Mouse (Mus musculus): ENCODE data around the gene Nmt1. TPM values are rescaled to one million over a fixed set of nuclear protein-coding genes. Genes with fewer than 3 reads are reported as not detected.

Gene Nmt1
- polyA plus RNA-seq, 1 experiment = 57.6 TPM

DNA sequence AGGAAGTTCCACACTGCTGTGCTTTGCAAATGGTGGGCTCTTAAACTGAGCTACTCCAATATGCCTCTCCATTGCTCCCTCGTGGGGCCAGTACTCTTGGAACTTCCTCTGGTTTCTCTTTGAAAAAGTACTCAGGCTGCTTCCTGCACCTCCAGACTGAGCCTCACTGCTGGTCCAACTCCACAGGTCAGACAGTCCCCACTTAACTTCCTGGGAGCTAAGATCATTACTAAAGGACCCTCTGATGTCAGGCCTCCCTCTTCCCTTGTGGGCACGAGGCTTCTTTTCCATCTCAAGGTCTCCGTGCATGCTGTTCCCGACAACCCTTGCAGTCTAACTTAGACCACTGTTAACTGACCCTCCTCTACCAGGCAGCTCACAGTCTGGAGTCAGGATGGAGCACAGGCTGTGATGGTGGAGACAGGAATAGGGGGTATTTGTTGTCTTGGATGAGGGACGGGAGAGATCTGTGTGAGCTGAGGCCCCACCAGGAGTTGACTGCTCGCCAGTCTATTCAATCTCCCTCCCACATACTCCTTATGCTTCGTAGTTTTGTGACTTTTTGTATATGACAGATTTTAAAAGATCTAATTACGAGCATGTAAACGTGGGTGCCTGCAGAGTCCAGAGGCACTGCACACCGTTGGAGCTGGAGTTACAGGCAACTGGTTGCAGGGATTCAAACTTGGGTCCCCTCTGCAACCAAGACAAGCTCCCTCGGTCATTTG, 22.6 kb upstream of the Nmt1 start:
- DNase-seq (ENCODE audit: low spot score) = no peak

DNA sequence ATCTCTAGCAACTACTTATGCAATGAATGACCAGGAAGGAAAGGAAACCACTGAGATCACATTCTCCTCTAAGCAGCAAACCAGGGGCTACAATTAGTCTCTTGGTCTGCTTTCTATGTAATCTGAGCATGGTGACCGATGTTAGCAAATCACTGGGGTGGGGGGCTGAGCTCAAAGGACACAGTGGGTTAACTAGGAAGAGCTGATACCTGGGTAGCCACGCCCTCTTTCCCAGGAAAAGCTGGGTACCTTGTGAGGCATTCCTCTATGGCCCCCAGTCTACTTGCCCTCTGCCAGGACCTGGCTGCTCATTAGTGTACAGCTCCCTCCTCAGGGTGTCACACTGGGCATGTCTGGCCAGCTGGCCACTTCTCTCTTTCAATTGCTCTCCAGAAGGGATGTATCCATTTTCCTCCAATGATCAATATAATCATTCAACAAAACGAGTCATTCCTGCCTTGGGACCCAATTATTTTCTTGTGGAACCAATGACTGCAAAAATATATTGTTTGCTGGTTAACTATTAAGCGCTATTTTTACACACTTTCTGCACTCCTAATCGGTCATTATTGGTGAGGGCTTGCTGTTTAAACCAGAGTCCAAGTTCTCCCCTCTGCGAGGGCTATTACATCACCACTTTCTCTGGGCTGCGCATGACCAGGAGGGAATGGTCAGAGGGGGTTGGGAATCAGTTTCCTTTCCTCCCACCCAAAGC, 21.5 kb upstream of the Nmt1 start:
- DNase-seq (ENCODE audit: low spot score) = no peak

DNA sequence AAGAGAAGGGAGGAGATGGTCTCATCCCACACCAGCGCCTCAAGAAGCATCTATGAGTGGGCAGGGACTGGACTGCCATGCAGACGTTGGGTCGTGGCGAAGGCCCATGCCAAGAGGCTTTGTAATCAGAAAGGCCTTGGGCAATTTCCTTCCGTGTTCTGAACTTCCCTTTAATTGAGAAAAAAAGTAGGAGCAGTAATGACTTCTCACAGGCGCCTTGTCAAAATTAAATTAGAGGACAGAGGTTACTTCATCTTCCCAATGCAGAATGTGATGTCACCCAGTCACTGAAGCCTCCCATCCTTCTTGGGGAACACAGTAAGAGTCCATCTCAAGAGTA, 21.0 kb upstream of the Nmt1 start:
- DNase-seq (ENCODE audit: low spot score) = no peak

DNA sequence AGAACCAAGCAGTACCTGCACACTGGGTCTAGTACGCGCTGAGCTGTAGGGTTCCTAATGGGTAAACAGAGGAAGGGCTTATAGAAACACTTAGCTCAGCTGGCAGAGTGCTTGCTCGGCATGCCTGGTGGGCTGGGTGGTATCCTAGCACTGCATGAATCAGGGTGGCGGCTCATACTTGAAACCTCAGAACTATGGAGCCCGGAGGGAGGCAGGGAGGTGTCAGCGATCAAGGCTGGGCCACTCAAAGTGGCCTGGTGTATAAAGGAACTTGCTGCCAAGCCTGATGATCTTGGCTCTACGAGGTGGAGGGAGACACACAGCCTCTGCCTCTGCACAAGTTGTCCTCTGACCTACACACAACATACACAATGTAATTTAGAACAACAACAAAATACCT, 19.4 kb upstream of the Nmt1 start:
- DNase-seq (ENCODE audit: low spot score) = no peak

DNA sequence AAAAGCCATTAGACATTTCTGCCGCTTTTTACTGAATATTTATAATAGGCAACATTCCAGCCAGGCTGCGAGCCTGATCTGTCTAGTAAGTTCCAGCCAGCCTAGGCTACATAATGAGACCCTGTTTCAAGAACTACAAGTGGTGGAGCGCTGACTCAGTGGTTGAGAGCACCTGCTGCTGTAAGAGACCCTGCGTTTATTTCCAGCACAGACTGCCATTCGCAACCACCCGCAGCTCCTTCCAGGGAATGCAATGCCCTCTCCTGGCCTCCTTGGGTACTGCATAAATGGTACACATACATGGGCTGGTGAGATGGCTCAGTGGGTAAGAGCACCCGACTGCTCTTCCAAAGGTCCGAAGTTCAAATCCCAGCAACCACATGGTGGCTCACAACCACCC, 18.8 kb upstream of the Nmt1 start:
- DNase-seq (ENCODE audit: low spot score) = no peak

DNA sequence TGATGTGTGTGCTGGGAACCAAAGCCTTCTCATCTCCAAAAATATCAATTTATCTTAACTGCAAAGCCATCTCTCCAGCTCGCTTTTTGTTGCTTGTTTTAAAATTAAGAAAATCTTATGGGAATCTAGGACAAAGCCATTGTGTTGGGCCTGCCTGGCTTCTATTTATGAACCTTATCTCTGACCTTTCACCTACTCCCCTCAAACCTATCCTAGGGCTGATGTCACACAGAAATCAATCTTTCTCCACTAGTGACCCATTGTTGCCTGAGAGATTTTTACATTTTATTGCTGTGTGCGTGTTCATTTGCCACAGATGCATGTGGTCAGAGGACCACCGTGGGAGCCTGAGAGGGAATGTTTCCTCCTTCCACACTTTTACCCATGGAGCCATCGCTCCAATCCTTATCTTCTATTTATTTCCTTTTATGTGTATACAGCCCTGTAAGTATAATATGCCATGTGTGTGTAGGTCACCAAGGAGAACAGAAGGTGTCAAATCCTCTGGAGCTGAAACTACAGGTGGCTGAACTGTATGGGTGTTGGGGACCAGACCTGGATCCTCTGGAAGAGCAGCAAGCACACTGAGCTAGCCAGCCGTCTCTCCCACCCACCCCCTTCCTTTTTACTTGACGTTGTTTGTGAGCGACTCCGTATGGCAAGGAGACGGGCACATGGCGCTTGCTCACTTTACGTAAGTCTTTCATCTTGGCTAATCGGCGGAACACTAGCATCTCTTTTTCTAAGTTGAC, 17.4 kb upstream of the Nmt1 start:
- no peak for DNase-seq (ENCODE audit: low spot score)

DNA sequence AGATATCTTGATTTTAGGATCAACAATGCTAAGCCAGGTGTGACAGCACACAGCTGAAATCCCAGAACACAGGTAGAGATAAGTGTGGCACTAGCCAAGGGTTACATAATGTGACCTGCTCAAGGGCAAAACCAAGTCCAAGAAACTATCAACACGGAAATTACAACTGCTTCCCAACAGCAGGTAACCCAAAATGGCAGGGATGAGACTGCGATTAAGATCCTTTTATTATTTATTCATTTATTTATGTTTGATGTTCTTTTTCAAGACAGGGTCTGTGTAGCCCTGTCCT, 16.8 kb upstream of the Nmt1 start:
- no peak for DNase-seq (ENCODE audit: low spot score)

DNA sequence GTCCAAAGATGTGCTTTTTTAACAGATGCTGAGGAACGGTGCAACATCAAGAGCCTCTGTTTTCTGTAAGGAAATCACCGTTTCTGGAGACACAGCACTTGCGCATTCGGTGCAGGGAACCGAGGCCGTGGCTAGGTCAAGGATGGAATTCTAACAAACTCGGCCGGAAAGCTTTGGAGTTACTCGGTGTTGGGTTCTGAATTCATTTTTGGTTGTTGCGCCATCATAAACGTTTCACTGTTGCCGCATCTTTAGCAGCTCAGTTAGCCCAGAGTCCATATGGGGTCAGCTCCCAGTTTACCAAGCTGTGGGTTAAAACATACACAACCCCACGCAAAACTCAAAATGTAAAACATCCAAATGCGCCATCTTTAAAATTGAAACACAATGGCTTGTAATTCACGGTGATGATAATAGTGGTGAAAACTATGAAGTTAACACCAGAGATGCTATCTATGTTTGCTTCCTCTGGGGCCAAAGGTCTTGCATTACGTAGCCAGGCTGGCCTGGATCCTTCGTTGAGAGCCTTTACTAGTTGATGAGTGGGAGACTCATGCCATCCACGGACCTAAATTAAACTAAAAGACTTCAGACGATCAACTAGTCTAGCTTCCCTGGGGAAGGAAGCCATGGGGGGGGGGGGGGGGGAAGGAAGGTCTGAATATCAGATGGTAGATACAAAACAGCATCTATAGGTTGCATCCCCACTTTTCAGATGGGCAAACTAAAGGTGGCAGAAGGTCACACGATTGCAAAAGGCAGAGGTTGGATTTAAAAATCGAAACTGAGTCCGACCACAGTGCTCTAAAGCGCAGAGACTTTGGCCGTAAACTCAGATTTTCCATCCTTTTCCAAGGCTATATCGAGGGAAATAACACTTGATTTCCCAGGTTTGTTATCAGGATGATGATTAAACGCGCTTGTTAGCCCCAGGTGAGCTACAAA, 11.8 kb upstream of the Nmt1 start:
- DNase-seq (ENCODE audit: low spot score) = no peak

DNA sequence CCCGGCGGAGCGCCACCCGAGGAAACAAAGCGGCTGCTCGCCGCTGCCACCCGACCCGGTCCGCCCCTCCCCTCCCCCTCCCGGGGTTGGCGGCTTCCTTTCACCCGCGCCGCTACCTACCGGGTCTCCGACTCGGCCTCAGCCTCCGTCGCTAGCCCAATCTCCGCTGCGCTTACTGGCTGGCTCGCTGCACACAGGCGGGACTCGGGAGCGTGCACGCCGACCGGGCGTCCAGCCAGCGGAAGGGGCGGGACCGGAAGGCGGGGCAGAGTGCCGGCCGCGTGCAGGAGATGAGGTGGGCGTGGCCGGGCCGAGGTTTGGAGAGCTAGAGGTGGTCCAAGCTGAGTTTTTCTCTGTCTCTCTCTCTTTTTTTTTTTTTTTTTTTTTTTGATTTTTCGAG, 11.1 kb upstream of the Nmt1 start:
- peak; percentile 97 for DNase-seq (ENCODE audit: low spot score)

DNA sequence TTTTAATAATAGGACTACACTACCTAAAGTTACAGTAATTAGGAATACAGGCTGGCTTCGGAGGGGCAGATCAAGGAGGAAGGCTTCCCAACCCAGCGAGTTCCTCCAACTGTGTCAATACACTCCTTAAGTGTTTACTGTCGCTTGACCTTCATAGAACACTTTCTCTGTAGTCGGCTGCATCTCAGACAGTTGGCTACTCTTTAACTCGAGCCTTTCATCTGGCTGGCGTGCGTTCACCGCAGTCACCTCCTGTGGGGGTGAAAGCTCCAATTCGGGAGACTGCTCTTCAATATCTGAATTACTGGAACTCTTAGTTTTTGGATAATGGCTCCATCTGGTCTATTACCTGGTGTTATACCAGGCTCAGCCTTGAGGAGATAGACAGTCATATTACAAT, 10.3 kb upstream of the Nmt1 start:
- no peak for DNase-seq (ENCODE audit: low spot score)

DNA sequence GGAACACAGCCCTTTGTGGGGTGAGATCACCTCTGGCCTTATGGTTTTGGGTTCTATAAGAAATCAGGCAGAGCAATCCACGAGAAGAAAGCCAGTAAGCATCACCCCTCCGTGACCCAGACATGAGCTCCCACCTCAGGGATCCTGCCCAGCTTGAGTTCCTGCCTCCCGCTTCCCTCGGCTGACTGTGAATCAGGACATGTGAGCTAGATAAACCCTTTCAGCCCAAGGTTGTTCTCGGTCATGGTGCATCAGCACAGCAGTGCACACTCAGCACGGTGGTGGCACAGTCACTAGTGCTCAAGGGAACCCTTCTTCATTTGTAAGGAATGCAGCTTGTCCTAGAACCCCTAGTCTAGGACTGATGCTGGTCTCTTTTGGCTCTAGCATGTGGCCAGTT, 9.1 kb upstream of the Nmt1 start:
- no peak for DNase-seq (ENCODE audit: low spot score)

DNA sequence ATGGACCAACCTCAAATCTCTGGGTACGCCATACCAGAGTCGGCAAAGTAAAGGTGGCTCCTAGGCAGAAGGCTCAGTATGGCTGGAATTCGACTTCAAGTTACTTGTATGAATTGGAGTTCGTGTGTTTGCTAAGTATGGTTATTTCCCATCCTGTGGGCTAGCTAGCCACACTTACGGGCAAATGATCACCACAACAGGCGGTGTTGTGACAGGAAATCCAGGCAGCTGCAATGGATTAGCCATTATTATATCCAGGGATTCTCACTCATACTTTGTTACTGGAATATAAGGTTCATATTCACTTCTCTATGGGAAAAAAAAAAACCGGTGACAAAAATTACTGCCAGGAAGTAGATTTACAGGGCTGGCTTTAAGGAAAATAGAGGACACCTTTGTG, 8.7 kb upstream of the Nmt1 start:
- no peak for DNase-seq (ENCODE audit: low spot score)

DNA sequence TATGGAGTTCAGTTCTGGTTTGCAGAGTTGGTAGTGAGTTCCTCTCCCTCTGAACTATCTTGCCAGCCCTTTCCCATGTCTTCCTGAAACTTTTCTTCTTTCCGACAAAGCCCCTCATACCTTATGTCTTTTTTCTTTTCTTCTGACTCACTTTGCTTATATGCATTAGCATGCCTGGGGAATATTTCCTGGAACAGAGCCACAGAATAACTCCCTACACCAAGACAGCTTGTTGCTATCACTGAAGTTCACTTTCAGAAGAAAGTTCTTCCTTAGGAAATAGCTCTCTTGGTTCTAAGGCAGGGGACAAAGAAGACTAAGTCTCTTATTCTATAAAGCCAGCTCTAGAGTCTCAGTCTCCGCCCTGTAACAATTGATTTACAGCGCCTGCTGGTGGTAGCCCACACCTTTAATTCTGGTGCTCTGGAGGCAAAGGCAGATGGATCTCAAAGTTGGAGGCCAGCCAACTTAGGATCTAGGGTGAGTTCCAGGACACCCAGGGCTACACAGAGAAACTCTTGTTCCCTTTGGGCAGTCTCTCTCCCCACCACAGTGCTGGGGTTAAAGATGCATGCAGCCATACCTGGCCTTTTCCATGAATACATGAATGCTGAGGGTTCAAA, 7.2 kb upstream of the Nmt1 start:
- no peak for DNase-seq (ENCODE audit: low spot score)

DNA sequence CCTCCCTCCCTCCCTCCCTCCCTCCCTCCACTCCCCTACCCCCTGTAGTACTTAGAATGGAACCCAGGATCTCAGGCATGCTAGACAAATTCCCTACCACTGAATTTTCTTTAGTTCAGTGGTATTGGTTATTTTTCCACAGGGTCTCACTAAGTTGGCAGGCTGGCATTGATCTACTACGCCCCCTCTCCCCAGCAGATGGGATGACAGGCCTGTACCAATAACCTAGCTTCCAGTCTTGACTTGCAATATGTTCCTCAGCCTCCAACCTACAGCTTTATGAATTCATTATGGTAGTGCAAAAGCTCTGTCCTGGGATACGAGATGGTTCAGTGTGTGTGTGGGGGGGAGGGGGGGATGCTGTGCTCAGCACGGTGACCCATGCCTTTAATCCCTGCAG, 4.0 kb upstream of the Nmt1 start:
- no peak for DNase-seq (ENCODE audit: low spot score)

DNA sequence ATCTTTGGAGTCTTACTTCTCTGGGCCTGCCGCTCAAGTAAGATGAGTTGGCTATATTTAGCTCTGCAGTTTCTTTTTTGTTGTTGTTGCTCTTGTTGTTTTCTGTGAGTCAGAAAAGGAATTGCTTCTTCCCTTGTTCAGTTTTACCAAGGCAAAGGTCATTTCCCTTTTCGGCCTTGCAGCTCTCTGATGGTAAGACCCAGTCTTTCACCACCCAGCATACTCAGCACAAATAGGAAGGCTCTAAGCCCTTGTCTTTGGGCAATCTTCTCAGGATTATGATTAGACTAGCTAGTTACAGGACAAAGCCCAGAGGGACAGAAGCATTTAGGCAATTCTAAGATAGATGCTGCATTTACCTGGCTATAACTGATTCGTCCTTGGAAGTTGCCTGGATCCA, 1.1 kb upstream of the Nmt1 start:
- no peak for DNase-seq (ENCODE audit: low spot score)

DNA sequence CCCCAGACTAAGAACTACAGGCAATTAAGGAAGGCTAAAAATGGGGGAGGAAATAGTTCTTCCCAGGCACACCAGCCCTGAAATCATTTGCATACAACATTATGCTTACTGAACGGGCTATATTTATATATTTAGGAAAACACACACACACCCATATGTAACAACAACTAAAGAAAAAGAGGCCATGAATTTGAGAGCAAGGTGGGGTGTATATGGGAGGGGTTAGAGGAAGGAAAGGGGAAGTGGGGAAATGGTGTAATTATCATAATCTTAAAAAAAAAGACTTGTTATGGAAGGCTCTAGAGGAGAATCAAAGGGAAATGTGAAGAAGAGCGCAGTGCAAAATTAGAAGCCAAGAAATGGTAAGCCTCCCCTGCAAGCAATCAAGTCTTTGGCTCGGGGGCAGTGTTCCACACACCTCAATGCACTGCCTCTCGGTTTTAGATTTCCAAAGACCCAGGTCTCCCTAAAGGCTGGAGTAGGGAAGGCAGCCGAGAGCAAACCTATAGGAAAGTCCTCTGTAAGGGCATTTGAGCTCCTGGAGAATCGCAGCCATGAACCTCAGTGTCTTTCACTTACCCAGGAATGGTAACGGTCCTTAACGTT, 317 bp upstream of the Nmt1 start:
- no peak for DNase-seq (ENCODE audit: low spot score)

DNA sequence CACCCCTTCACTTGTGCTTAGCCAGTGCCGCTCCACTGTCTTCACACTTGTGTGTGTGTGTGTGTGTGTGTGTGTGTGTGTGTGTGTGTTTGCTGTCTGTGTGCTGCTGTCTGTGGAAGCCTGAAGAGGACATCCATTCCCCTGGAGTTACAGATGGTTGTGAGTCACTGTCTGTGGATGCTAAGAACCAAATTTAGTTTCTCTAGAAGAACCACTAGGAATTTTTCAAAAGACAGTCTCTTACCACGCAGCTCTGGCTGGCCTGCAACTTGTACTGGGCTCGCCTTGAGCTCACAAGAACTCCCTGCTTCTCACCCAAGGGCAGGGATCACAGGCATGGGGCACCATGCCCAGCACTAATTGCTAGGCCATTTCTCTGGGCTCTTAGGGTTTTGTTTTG, 5.0 kb downstream of the Nmt1 start:
- no peak for DNase-seq (ENCODE audit: low spot score)

DNA sequence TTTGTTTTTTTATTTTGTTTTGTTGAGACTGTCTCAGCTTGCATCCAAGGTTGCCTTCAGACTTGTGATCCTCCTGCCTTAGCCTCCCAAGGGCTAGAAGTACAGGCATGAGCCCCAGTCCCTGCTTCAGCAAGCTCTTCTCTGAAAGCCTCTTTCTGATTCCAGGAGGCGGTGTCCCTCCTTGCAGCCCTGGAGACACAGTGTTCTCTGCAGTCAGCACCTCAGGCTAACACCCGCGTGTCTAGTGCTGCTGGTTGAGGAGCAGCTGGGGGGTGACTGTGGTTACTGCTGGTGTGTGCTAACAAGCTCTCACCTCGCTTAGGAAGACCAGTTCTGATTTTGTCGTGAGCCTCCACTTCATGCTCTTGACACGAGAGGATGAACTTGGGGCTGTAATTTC, 7.0 kb downstream of the Nmt1 start:
- no peak for DNase-seq (ENCODE audit: low spot score)

DNA sequence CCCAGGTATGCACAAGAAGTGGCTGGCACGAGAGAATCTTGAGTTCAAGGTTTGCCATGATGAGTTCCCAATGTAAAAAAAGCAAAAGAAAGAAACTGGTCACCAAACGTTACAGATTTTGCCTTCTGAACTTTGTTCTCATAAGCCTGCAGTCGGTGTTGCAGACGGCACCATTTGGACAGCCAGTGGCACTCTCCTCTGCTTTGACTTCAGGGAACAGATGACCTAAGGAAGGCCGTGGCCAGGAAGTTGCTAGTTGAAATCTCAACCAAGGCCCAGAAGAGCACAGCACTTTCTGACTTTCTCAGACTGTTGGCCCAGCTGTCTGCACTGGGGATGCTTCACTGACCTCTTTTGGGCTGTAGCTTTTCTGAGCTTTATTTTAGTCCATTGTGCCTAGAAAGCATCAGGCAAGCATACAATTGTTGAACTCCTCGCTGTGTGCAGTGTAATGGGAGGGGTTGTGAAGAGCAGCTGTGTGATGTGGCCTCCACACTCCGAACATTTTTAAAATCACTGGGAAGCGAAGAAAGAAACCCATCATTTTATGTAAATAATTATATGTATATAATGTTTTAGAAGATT, 9.0 kb downstream of the Nmt1 start:
- no peak for DNase-seq (ENCODE audit: low spot score)

DNA sequence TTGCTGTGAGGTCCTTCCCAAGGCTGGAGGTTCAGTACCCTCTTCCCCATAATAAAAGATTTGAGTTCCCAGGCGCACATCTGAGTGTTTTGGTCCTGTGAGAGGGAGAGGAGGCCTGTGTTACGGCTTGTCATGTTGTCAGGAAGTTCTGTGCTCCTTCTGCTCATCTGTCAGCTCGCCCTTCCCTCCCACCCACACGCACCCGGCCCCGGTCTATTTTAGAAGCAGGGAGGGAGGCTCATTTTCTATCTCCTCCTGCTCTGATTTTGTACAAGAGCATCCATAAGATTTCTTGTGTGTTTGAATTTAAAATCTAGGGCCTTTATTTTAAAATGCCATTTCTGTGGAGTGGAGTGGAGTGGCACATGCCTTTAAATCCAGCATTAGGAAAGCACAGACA, 10.0 kb downstream of the Nmt1 start:
- DNase-seq (ENCODE audit: low spot score) = no peak

DNA sequence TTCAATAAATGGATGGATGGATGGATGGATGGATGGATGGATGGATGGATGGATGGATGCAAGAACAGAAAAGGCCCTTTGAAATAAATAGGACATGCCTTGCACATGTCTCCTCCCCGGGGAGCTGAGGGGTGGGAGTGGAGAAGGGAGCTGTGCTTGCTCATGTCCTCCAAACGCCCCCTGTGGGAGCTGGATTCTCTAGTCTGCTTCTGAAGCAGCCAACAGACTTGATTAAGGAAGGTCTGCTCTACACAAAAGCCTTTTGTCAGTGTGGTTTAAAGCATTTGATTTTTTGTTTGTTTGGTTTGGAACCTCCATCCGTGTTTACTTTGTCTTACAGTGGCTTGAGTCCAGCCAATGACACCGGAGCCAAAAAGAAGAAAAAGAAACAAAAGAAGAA, 14.8 kb downstream of the Nmt1 start:
- no peak for DNase-seq (ENCODE audit: low spot score)

All from urinary bladder, adult 2 months (tissue).